Mouse (Mus musculus) spleen, embryonic (tissue): ENCODE measurements around the gene Golgb1.

ENCODE experiments used
- CTCF ChIA-PET: fragments of 350-600 bp; sonication (Branson Sonifier 250); formaldehyde crosslinking; loops from one replicate; lab custom pipeline; 2022; lab: Charles Lee

Golgb1 gene

DNA sequence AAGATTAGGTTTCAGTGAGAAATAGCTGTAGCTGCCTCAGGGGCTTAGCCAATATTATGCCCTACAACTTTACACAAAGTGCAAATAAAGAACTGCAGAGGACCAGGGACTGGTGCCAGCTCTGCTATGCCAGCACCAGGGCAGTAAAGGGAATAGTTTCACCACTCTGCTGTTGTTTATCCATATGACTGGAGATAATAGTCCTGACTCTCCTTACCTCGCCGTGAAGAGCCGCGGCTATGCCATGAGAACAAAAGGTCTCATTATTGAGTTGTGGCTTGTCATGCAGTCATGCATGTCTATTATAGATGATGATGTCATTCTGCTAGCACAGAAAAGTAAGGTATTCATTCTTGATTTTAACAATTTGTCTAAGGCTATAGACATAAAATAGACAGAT, 67.0 kb downstream of the Golgb1 start:
- CTCF ChIA-PET, result no interaction called here

GRCm38 (mm10) chr16:36943591-36943990, 68.7 kb downstream of the Golgb1 start:
- CTCF ChIA-PET, result interaction anchor here (1.0 kb wide), 1 partner anchor 9 kb away, joined by 3 read pairs; the partner anchor contains the start of gene Hcls1

DNA sequence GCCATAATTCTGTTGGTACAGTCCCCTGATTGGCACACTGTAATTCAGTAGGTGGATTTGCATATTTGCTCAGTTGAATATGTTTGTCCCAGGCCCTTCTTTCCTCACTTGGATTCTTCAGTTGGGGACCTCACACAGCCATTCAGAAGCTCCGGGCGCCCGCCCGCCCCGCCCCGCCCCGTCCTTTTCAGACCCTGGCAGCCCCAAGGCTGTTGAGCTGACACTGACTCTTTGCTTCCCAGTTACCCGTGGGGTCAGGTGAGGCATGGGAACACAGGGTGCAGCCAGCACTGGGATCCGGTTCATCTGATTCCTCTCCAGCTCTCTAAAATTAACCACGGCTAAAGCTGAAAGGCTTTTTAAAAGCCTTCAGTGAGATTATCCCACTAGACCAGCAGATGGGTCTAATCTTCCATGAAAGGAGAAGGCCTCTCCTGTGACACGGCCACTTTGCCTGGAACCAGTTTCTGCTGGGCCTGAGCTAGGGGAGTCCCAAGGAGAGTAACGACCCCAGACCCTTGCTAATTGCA, 70.0 kb downstream of the Golgb1 start:
- CTCF ChIA-PET, result no interaction called here

- CTCF ChIA-PET, result no interaction called here
Observed at GRCm38 (mm10) chr16:36946459-36947159, 71.7 kb downstream of the Golgb1 start.

DNA sequence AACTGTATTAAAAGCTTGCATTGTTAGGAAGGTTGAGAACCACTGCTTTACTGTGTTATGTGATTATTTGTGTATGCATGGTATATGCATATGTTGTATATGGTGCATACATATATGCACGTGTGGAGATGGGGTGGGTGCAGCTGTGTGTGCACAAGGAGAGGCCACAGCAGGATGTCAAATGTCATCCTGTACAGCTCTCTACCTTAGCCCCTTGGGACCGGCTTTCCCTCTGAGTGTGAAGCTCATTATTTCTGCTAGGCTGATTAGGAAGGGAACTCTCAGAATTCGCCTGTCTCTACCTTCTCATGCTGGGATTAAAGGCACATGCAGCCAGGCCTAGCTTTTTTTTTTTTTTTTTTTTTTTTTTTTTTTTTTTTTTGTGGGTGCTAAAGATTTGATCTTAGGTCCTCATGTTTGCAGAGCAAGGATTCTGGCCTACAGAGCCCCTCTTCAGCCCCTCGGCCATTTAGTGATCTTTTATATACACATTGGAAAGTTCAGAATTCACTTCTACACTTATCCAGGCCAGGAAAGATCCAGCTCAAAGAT, 72.8 kb downstream of the Golgb1 start:
- CTCF ChIA-PET, result interaction anchor here (0.6 kb wide), 2 partner anchors 52 to 950 kb away, joined by 3 read pairs; no protein-coding TSS in a partner anchor

GRCm38 (mm10) chr16:36949614-36950336, 74.8 kb downstream of the Golgb1 start:
- CTCF ChIA-PET, result interaction anchor here (0.8 kb wide), 1 partner anchor 48 kb away, joined by 5 read pairs; no protein-coding TSS in a partner anchor

- CTCF ChIA-PET, result no interaction called here
Observed at GRCm38 (mm10) chr16:36951029-36951428, 76.1 kb downstream of the Golgb1 start.

DNA sequence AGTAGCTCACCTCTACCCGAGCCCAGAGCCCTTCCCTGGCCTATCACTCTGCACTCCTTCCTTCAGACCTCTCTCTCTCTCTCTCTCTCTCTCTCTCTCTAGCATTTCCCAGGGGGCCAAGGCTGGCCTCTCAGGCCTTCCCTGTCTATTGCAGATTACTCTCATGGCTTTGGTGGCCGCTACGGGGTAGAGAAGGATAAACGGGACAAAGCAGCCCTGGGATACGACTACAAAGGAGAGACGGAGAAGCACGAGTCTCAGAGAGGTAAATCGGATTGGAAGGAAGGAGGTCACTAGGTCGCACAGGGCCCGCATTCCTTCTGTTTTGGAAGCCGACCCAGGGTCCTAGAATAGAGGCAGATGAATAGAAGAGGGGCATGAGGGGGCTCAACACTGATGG, 80.2 kb downstream of the Golgb1 start:
- CTCF ChIA-PET, result no interaction called here

DNA sequence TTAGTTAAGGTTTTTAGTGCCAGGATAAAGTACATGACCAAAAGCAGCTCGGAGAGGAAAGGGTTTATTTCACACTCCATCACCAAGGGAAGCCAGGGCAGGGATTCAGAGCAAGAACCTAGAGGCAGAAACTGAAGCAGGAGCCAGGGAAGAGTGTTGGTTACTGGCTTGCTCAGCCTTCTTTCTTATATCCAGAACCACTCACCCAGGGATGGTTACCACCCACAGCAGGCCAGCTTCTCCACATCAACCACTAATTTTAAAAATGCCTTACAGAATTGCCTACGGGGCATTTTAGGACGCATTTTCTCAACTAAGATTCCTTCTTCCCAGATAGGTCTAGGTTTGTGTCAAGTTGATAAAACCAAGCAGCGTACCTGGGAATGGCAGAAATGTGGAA, 88.5 kb downstream of the Golgb1 start:
- CTCF ChIA-PET, result no interaction called here

DNA sequence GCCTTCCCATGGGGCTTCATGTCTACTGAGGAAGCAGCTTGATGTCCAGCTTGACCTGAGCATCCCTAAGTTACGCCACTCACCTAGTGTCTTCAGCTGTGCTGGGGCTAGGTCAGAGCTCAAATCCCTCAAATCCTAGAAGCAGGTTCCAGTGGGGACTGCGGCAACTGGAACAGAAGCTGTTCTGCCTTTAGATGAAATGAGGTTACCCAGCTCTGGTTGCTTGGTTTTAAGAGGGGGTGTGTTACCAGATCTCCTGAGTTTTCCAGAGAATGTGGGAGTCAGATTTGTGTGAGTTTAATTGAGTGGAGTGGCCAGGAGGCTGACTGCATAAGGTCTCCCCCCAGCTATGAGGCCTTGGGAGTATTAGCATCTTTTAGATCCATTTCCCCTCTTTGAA, 104.2 kb downstream of the Golgb1 start:
- CTCF ChIA-PET, result interaction anchor here (0.6 kb wide), 1 partner anchor 29 kb away, joined by 16 read pairs; no protein-coding TSS in a partner anchor
